Mouse (Mus musculus): ENCODE measurements around the gene Rcan2.

The Rcan2 gene

DNA sequence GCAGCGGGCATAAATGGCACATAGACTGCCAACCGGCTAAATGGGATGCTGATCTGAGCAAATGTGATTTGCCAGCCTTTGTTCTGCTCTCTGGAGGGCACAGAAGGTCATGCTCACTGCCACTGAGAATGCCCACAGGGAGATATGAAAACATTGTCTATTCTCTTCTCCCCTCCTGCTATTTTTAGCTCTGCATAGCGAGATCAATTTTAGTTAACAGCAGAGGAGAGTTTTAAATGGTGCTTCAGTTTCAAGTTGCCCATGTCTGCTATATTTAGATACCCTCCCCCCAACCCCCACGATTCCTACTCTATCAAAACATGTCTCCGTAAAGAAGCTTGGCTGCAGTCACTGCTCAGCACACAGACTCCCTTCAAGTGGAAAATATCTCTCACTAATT lies 225.2 kb downstream of the Rcan2 start:
- peak; percentile 41 for DNase-seq

DNA sequence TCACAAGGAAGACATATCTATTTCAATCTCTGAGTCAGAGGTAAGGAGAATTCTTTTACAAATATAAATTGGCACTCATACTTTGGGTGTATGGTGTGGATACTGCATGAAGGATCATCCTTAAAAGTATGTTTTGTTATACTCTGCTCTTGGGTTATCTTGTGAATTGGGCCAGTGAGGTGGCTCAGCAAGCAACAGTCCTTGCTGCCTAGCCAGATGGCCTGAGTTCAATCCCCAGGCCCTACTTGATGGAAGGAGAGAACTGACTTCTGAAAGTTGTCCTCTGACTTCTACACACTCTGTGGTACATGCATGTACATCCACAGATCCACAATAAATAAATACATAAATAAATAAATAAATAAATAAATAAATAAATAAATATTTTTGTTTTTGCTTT lies 225.6 kb downstream of the Rcan2 start:
- DNase-seq: no peak

DNA sequence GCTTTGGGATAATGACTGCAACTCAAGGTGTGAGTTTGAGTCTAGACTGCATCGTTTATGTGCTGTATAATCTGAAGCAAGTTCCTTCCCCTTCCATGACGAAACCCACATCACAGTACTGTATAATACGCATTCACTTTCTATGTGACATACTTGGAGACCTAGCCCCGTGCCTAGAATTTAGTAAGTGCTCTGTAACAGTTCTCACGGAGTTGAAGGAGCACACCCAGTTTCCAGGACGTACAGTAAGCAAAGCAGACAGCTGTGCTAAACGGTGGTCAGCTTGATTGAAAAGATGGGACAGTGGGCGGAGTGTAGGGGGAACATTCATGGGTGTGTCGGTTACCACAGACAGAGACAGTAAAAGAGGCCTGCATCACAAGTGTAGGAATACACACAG lies 226.2 kb downstream of the Rcan2 start:
- no peak for DNase-seq

- no peak for DNase-seq
Measured at GRCm38 (mm10) chr17:44029616-44030015, 228.5 kb downstream of the Rcan2 start.

DNA sequence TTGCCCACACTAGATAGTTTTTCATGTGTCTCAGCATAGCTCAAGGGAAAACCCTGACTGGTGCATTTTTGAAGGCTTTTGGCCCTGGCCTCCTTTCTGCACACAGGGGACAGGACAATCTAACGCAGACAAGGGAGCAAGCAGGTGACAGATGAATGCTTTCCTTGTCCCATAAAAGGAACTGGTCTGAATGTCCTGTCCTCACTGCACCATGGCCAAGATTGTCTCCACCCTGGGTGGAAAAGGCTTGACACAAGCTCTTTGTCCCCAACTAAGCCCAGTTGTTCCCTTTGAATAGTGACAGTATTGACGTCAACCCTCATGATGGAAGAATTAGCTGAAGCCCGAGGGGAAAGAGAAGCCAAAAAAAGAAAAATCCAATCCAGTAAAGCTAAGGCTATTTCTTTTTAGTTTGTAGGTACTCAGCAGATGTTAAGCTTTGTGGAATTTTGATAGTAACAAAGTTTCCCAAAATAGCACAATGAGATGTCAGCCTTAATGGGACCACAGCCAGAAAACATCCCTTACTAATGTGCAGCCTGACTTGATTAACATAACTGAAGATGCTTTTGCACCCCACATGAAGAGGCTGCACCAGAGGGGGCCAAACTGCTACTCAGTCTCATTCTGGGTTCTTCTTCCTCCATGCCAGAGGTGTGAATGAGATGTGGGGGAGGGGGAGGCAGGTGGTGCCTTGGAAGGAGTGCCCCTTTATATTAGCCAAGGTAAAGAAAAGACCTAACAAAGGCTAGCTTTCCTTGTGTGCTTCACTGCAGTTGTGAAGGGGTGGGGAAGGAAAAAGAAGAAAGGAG lies 229.8 kb downstream of the Rcan2 start:
- DNase-seq: peak; percentile 33

GRCm38 (mm10) chr17:44035005-44035404 lies 233.9 kb downstream of the Rcan2 start:
- no peak for DNase-seq

- peak; percentile 63 for DNase-seq
Measured at GRCm38 (mm10) chr17:44038656-44039055, 237.5 kb downstream of the Rcan2 start.

- no peak for DNase-seq
Measured at GRCm38 (mm10) chr17:44040449-44040848, 239.3 kb downstream of the Rcan2 start.

GRCm38 (mm10) chr17:44042301-44042700 lies 241.2 kb downstream of the Rcan2 start:
- no peak for DNase-seq

DNA sequence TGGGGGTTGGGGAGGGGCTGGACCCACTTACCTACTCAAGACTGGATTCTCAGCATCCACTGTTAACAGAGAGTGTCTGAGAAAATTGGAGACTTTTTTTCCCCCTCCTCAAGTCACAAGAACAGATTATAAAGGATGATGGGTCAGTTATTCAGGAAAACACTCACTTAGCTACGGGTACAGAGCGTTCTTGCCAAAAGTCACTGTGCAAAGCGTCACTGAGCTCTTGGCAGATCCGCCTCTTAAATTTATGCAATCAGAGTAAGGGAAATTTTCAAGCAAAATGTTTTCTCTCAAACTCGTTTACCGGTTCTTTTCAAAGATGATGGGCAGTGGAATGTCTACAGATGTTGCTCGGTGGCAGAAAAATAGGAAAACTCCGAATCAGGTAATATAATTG lies 241.7 kb downstream of the Rcan2 start:
- DNase-seq: no peak

DNA sequence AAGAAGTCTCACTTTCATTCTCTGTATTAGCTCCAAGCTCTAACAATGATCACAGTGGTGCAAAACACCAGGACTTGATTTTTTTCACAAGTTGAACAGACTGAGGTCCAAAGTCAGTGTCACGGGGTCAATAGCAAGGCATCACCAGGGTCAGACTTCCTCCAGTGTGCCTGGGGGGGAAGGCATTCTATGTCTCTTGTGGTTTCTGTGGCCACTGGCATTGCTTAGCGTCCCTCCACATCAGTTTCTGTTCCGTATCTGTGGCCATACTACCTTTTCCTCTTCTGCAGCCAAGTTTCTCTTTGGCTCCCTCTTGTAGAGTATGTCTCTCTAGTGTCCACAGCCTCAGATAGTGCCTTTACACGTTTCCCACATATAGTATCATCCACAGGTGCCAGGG lies 252.3 kb downstream of the Rcan2 start:
- DNase-seq: no peak

- DNase-seq: no peak
Measured at GRCm38 (mm10) chr17:44057123-44057522, 256.0 kb downstream of the Rcan2 start.

- DNase-seq: no peak
Measured at GRCm38 (mm10) chr17:44058145-44058544, 257.0 kb downstream of the Rcan2 start.

DNA sequence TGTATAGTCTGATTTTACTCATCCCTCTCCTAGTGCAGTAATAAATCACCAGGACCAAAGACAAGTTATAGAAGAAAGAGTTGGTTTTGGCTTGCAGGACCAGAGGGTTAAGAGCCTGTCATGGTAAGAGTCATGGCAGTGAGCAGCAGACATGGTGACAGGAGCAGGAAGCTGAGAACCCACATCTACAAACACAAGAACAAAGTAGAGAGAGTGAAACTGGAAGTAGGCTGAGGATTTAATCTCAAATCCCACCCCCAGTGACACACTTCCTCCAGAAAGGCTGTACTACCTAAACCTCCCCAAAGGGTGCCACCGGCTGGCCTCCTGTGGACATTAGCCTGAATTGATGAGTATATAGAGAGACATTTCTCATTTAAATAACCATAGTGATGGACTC lies 259.6 kb downstream of the Rcan2 start:
- DNase-seq: no peak

DNA sequence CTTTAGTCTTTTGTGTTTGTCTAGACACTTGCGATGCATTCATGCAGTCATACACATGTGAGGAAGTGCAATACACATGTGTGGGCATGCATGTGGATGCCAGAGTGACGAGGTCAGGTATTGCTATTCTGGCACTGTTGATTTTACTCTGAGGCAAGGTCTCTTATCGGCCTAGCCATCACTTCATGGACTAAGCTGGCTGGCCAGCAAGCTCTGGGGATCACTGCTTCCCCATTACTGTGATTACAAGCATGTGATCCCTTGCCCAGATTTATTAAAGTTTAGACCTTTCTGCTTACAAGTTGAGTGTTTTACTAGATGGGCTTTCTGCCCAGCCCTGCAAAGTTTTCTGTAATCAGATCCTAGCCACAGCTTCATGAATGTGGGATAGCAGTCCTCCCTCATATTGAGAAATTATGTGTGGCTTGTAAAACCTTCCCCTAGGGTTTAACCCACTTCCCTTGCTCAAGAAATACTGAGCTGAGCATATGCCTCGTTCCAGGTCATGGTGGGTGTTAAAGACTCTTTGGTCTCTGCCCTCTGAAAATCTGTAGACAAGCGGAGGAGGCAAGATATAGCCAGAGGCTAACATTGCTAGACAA lies 260.2 kb downstream of the Rcan2 start:
- no peak for DNase-seq

- DNase-seq: no peak
Measured at GRCm38 (mm10) chr17:44068876-44069275, 267.7 kb downstream of the Rcan2 start.

GRCm38 (mm10) chr17:44071680-44072079 lies 270.5 kb downstream of the Rcan2 start:
- no peak for DNase-seq

DNA sequence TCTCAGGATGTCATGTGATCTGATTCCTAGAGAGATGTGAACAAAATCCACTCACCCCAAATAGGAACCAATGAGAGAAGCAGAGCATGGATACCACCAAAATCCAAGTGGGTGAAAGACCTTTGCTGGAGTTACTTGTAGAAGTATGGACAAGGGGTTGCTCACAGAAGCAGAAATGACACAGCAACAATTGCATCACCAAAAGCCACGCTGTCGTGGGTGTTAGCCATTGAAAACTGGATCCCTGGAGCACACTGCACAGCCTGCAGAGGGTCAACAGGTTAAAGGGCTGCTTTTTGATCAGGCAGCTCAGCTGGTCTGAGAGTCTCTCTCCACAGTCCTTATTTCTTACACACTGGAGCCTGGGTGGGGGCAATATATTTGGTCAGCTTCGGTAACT lies 274.4 kb downstream of the Rcan2 start:
- DNase-seq: no peak

GRCm38 (mm10) chr17:44076051-44076680 lies 275.0 kb downstream of the Rcan2 start:
- peak; percentile 60 for DNase-seq

GRCm38 (mm10) chr17:44077146-44077842 lies 276.1 kb downstream of the Rcan2 start:
- DNase-seq: peak; percentile 31

GRCm38 (mm10) chr17:44077843-44078160 lies 276.7 kb downstream of the Rcan2 start:
- DNase-seq: peak; percentile 19

DNA sequence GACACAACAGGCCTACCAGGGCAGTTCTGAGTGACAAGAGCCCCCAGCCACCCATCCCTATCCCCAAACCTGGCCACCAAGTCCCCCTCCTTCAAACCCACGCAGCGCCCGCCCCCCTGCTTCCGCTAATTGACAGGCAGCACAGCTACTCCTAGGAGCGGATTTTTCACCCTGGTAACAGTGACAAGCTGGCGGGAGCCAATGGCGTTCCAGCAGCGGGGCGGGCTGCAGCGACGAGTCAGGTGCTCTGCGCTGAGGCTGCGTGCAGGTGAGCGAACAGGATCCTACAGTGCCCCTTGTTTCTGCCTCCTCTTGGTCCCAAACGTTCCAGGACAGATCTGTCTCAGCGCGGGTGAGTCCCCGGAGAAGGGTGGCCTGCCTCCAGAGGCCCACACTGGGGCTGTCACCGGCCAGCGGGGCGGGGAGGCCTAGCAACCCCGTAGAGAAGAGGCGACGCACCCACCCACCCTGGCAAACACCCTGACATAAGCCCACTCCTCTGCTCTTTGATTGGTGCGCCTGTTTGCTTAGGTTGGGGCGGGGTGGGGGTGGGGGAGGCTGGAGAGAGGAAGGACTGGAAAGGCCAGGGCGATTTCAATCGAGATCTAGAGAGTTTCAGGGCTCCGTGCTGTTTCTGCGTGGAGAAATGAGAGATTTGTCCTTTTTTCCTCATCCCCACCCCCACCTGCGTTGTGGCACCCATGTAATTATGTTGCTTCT lies 277.6 kb downstream of the Rcan2 start, which contains the start of gene Enpp5:
Enpp5 (plus strand) TSS at position 183 of the 720 bp plus-strand sequence.
- peak; percentile 93 for DNase-seq

DNA sequence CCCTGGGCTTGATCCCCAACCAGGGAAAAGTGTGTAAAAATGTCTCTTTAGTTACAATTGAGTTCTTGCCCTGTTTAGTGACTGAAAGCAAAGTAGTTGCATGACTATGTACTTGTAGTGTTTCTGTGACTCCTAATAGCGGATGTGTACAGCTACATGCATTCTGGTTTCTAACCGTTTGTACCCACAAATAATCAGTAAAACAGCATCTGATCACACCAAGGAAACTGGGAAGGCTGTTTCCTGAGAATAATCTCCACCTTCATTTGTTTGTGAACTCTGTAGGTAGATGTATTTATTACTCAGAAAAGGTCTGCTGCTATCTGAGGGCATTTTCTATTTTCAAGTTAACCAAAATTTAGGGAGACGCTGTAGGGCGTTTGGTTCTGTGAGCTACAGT lies 282.0 kb downstream of the Rcan2 start:
- DNase-seq: no peak
